Mouse (Mus musculus) heart, embryonic 16.5 days (tissue): ENCODE measurements around the gene Nudt2. TPM values are rescaled to one million over a fixed set of nuclear protein-coding genes. Genes with fewer than 3 reads are reported as not detected.
"Not testable (repeated sequence)": the region's sequence is repeated elsewhere in the genome, so short reads cannot be mapped to it uniquely, and the experiment has no call there.

ENCODE experiments used
- ATAC-seq: fragments of 200-750 bp; cut with Nextera tagmentation; replicated peaks from 2 replicates; pipeline ENCODE4 v1.8.0; 2017; ENCODE audit warnings: moderate number of reproducible peaks; ENCODE audit not compliant: insufficient read depth, low FRiP score; ENCODE audit errors: extremely low read depth
- H3K27ac ChIP-seq: fragments of 300-500 bp; sonication (generic); 2 replicates; pipeline ENCODE4 v1.5.1; 2014; ENCODE audit warnings: mild to moderate bottlenecking, low read length, control low read depth, moderate library complexity
- H3K27me3 ChIP-seq: fragments of 300-500 bp; sonication (generic); 2 replicates; pipeline ENCODE4 v1.6.1; 2014; ENCODE audit warnings: low read length, mixed read lengths; ENCODE audit not compliant: control insufficient read depth, insufficient read depth
- H3K36me3 ChIP-seq: fragments of 300-500 bp; sonication (generic); 2 replicates; pipeline ENCODE4 v1.6.1; 2014; ENCODE audit not compliant: control insufficient read depth, insufficient read depth
- H3K4me1 ChIP-seq: fragments of 300-500 bp; sonication (generic); 2 replicates; pipeline ENCODE4 v1.6.1; 2014; ENCODE audit warnings: low read length, mixed read lengths; ENCODE audit not compliant: control insufficient read depth, insufficient read depth
- H3K4me2 ChIP-seq: fragments of 300-500 bp; sonication (generic); 2 replicates; pipeline ENCODE4 v1.6.1; 2014; ENCODE audit warnings: low read depth, mild to moderate bottlenecking, control low read depth, low read length
- H3K4me3 ChIP-seq: fragments of 300-500 bp; sonication (generic); 2 replicates; pipeline ENCODE4 v1.5.1; 2014; ENCODE audit warnings: mild to moderate bottlenecking, control low read depth, low read length
- H3K9ac ChIP-seq: fragments of 300-500 bp; sonication (generic); 2 replicates; pipeline ENCODE4 v1.6.1; 2014; ENCODE audit warnings: low read length, control low read depth
- H3K9me3 ChIP-seq: fragments of 300-500 bp; sonication (generic); replicated peaks from 2 replicates; pipeline ENCODE4 v1.6.1; 2016; ENCODE audit warnings: low read length; ENCODE audit not compliant: control insufficient read depth
- WGBS: fragments of 180-500 bp; shearing (Covaris S2); extraction: QIAGEN DNeasy Blood & Tissue Kit; methylation state at CpG from one replicate; pipeline ENCODE4 v1.1.7; 2014; 5-methylcytosine and 5-hydroxymethylcytosine counted together
- polyA plus RNA-seq: library from polyadenylated mRNA; unstranded; fragments of >200 nt; fragmentation: Nextera tagmentation; extraction: Ambion mirVana; gene quantifications from 2 replicates; pipeline ENCODE4 v1.2.1, GENCODE M21; 2015

The Nudt2 gene
- 41.6 and 41.7 TPM in 2 replicates for polyA plus RNA-seq

- peaks cover 15% of the 10 kb centered on the region for H3K4me1 ChIP-seq
- no peaks in the 10 kb centered on the region for H3K36me3 ChIP-seq
- under 1% methylated on average over 70 of the region's 70 CpGs for WGBS
- H3K4me3 ChIP-seq: peak within 1 kb of the TSS; percentile 86
- peak; percentile 98 for ATAC-seq
- H3K27ac ChIP-seq: peak within 1 kb of the TSS; percentile 54; the same call in 1 of the 2 replicates
- peak within 1 kb of the TSS; percentile 83 for H3K9ac ChIP-seq
- no peaks in the 10 kb centered on the region for H3K27me3 ChIP-seq
- H3K4me2 ChIP-seq: peak within 1 kb of the TSS; percentile 80
- H3K9me3 ChIP-seq: no peaks in the 10 kb centered on the region
Observed at GRCm38 (mm10) chr4:41464345-41465286, at the start of gene Nudt2, which contains the start of gene Kif24. Gene Nudt2 (plus strand): TSS chr4:41465151. Gene Kif24 (minus strand): TSS chr4:41464887.

GRCm38 (mm10) chr4:41416966-41417365, 48.0 kb upstream of the Nudt2 start:
- Histone ChIP-seq H3K4me2 (no peak overlapping the region), H3K36me3 (no peaks in the 10 kb centered on the region), H3K4me1 (no peaks in the 10 kb centered on the region), H3K27me3 (no peaks in the 10 kb centered on the region), H3K9ac (no peak overlapping the region), H3K4me3 (no peak overlapping the region), H3K27ac (no peak overlapping the region), H3K9me3 (no peaks in the 10 kb centered on the region)
- ATAC-seq: no peak

DNA sequence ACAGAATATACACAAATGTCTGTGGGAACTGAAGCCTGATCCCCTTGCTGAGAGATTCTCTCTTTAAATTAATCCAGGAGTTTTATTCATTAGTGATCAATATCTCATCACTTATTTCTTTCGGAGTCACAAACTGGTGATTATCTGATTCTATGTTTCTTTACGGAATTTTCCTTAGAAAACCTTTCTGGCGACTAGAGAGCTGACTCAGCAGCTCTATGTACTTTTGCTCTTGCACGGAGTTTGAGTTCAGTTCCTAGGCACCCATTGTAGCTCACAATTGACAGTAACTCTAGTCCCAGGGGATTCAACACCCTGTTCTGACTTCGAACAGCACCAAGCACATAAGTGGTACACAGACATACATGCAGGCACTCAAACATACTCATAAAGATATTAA, 26.0 kb upstream of the Nudt2 start:
- 83% methylated on average over 5 of the region's 5 CpGs for WGBS

GRCm38 (mm10) chr4:41442790-41443302, 22.1 kb upstream of the Nudt2 start:
- Histone ChIP-seq H3K9ac (no peak overlapping the region), H3K4me2 (no peak overlapping the region), H3K27ac (no peak overlapping the region), H3K36me3 (no peaks in the 10 kb centered on the region), H3K9me3 (no peaks in the 10 kb centered on the region), H3K4me1 (no peaks in the 10 kb centered on the region), H3K27me3 (no peaks in the 10 kb centered on the region), H3K4me3 (no peak overlapping the region)
- no peak for ATAC-seq
- 33% methylated on average over 4 of the region's 4 CpGs for WGBS

More for the DNA sequence above, 26.0 kb upstream of the Nudt2 start:
- ATAC-seq: no peak
- H3K9me3 ChIP-seq: no peaks in the 10 kb centered on the region
- no peak overlapping the region for H3K9ac ChIP-seq
- no peaks in the 10 kb centered on the region for H3K27me3 ChIP-seq
- H3K4me3 ChIP-seq: no peak overlapping the region
- H3K36me3 ChIP-seq: no peaks in the 10 kb centered on the region
- no peaks in the 10 kb centered on the region for H3K4me1 ChIP-seq
- no peak overlapping the region for H3K4me2 ChIP-seq
- H3K27ac ChIP-seq: no peak overlapping the region

DNA sequence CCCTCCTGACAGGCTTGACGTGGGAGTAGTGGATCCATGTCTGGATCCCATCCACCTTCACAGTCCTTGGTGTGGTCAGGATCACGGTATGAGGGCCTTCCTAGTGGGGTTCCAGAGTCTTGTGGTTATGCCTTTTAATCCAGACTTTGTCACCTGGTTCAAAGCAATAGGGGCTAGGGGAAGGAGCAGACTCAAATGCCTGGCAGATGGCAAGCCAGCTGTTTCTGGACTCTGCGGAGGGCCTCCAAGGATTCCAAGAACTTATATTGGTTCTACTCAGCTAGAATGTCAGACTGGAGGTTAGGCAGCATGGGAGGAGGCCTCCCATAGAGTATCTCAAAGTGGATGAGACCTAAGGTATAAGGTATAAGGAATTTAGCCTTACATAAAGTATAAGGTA, 17.4 kb upstream of the Nudt2 start:
- H3K36me3 ChIP-seq: peaks cover 4% of the 10 kb centered on the region; the same call in 1 of the 2 replicates
- no peaks in the 10 kb centered on the region for H3K27me3 ChIP-seq
- no peak overlapping the region for H3K27ac ChIP-seq
- ATAC-seq: no peak
- 85% methylated on average over 3 of the region's 3 CpGs for WGBS
- H3K9ac ChIP-seq: no peak overlapping the region
- no peaks in the 10 kb centered on the region for H3K9me3 ChIP-seq
- no peak overlapping the region for H3K4me2 ChIP-seq
- no peaks in the 10 kb centered on the region for H3K4me1 ChIP-seq
- H3K4me3 ChIP-seq: no peak overlapping the region

DNA sequence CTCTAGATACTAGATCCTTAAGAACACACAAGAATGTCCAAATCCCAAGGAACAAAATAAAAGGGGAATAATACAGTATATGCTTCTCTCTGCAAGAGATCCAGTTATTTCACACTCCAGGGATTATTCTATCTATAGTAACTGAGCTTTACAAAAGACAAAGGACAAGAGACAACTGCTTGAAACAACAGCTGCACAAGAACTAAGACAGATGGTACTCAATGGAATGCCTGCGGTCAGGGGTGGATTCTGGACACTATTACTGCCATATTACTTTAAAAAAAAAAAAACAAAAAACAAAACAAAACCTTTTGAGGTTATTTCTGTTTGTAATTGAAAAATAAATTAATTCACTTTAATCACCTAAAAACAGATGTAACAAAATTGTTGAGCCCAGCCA, 4.3 kb upstream of the Nudt2 start:
- no peaks in the 10 kb centered on the region for H3K9me3 ChIP-seq
- H3K36me3 ChIP-seq: no peaks in the 10 kb centered on the region
- H3K9ac ChIP-seq: no peak overlapping the region
- whole genome bisulfite sequencing: 96% methylated on average over 1 of the region's 1 CpGs
- no peaks in the 10 kb centered on the region for H3K27me3 ChIP-seq
- no peak overlapping the region for H3K4me2 ChIP-seq
- ATAC-seq: no peak
- no peak overlapping the region for H3K4me3 ChIP-seq
- H3K27ac ChIP-seq: no peak overlapping the region
- peaks cover 11% of the 10 kb centered on the region for H3K4me1 ChIP-seq

- H3K36me3 ChIP-seq, H3K9me3 ChIP-seq, ATAC-seq, H3K9ac ChIP-seq, H3K27ac ChIP-seq, H3K27me3 ChIP-seq: not testable (repeated sequence)
- WGBS: 45% methylated on average over 3 of the region's 3 CpGs
- Histone ChIP-seq H3K4me3 (peak overlapping the region; percentile 86), H3K4me1 (peaks cover 11% of the 10 kb centered on the region), H3K4me2 (peak overlapping the region; percentile 80)
Observed at GRCm38 (mm10) chr4:41463051-41463738, 1.8 kb upstream of the Nudt2 start.

- Histone ChIP-seq H3K9ac (peak overlapping the region; percentile 83), H3K4me2 (peak overlapping the region; percentile 68), H3K9me3 (no peaks in the 10 kb centered on the region), H3K36me3 (no peaks in the 10 kb centered on the region), H3K27ac (peak overlapping the region; percentile 54; the same call in 1 of the 2 replicates), H3K4me3 (peak overlapping the region; percentile 86), H3K4me1 (peaks cover 15% of the 10 kb centered on the region), H3K27me3 (no peaks in the 10 kb centered on the region)
- WGBS: 7% methylated on average over 17 of the region's 17 CpGs
- ATAC-seq: no peak
Observed at GRCm38 (mm10) chr4:41465287-41465665, 325 bp downstream of the Nudt2 start.
